Mouse (Mus musculus) T-cell, adult 66 days (primary cell): ENCODE results near the gene Lax1. TPM values are rescaled to one million over a fixed set of nuclear protein-coding genes. Genes with fewer than 3 reads are reported as not detected.

Source experiments
- total RNA-seq, 2 experiments: library from RNA; stranded (reverse); gene quantifications; 3 replicates in 1 of 2; 4 replicates in 1 of 2; pipeline ENCODE4 v1.2.4; 2023

Gene Lax1
- 10 to 100 TPM; 62.5 to 62.6 TPM for total RNA-seq

GRCm38 (mm10) chr1:133689897-133690296, at the start of gene Lax1:
Gene Lax1 (minus strand): TSS chr1:133690108.

GRCm38 (mm10) chr1:133661203-133661933, 28.5 kb downstream of the Lax1 start, which contains the start of gene Gm38394:
Gene Gm38394 (minus strand): TSS chr1:133661318.

GRCm38 (mm10) chr1:133660466-133661202, 29.3 kb downstream of the Lax1 start, which contains the start of gene Zbed6:
Gene Zbed6 (minus strand): TSS chr1:133660885.

Other genes with a start within 250 kb of the Lax1 start
- gene Snrpe, start 79.8 kb downstream of the Lax1 start, total RNA-seq: 100 to 1,000 TPM; 190 to 195 TPM
- gene Zbed6, start 29.2 kb downstream of the Lax1 start, total RNA-seq: 10 to 100 TPM; 28.0 to 32.7 TPM
- 10 to 100 TPM; 47.3 to 51.1 TPM for gene Gm38394, start 28.8 kb downstream of the Lax1 start, total RNA-seq
- gene Atp2b4, start 110.9 kb upstream of the Lax1 start, total RNA-seq: 10 to 100 TPM in 1 of 2 experiments, 1 to 10 TPM in 1; 9.5 to 13.9 TPM
- not detected for gene Optc, start 217.9 kb upstream of the Lax1 start, total RNA-seq
- not detected for gene Prelp, start 231.3 kb upstream of the Lax1 start, total RNA-seq